In the genomic region with DNA sequence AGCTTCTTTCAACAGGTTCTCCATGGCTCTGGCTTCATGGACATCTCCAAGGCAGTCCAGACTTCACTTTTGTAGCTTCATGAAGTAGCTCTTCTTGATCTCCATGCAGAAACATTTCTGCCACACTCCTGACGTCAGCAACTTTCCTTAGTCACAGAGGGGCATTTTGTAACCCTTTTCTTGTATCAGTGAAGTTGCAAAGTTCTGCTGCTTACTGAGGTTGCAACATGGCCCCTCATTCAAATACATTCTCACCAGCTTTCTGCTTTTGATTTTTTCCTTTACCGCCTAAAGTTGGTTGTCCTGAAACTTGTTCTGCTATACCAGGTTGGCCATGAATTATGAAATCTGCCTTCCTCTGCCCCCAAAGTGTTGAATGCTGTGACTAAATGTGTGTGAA, we compare ENCODE assay signal across 22 mouse cellular contexts.
DNase-seq lines count a peak whose midpoint lies in the region; ATAC-seq lines count a peak whose summit lies in the region.
"Had no signal": no experiment of that assay in that cellular context is flagged by ENCODE, and none has a peak within 500 bp of the region (broad histone marks: within the 10 kb centered on the region; RNA-seq: fewer than 3 reads in every experiment).

No protein-coding gene starts in this region.

- peak; percentile 43 for DNase-seq in 416B (ENCODE audit: low read depth)
- no peak for DNase-seq in urinary bladder, postnatal 36 days (ENCODE audit: low spot score in 2 of 2)
- no peak for DNase-seq in neural tube, embryonic 10.5 days (ENCODE audit: extremely low spot score, low spot score)
- DNase-seq in thymus, postnatal 25 days = no peak
- no peak for DNase-seq in MN1 (ENCODE audit: low spot score)
- DNase-seq: adrenal gland, adult 2 months; adrenal gland, adult 8-10 months; adrenal gland, postnatal 10 days; adrenal gland, postnatal 14 days; adrenal gland, postnatal 25 days; adrenal gland, postnatal 36 days; B cell, adult 2 months; cerebellum, adult 11 months; cerebellum, adult 11-12 months; cerebellum, adult 18-20 months; cerebellum, adult 2 months had no signal

- peak; percentile 74 for ATAC-seq in granulocyte monocyte progenitor cell, adult 5-6 weeks (replicated peaks; ENCODE audit: poor library complexity, severe bottlenecking)
- peak; percentile 36 for ATAC-seq in megakaryocyte, adult 5-6 weeks (ENCODE audit: poor library complexity, severe bottlenecking)
- ATAC-seq in megakaryocyte progenitor cell, adult 5-6 weeks (replicated peaks; ENCODE audit: poor library complexity) = peak; percentile 51
- ATAC-seq: activated CD4-positive, CD25-positive, alpha-beta regulatory T cell, adult 4 months; CD4-positive, CD25-positive, alpha-beta regulatory T cell, adult 4 months; Patski had no signal
